Mouse (Mus musculus) limb, embryonic 10.5 days (tissue): ENCODE data around the gene Bank1. TPM values are rescaled to one million over a fixed set of nuclear protein-coding genes. Genes with fewer than 3 reads are reported as not detected.
"Not testable (repeated sequence)": the region's sequence is repeated elsewhere in the genome, so short reads cannot be mapped to it uniquely, and the experiment has no call there.

Source experiments
- DNase-seq: peaks from one replicate; pipeline ENCODE4 v3.0.0-alpha.2; 2017; ENCODE audit warnings: low spot score
- H3K27ac ChIP-seq: fragments of 300-500 bp; sonication (generic); 2 replicates; pipeline ENCODE4 v1.5.1; 2016; ENCODE audit warnings: mild to moderate bottlenecking
- H3K27me3 ChIP-seq: fragments of 300-500 bp; sonication (generic); 2 replicates; pipeline ENCODE4 v1.6.1; 2016; ENCODE audit warnings: low read depth, mild to moderate bottlenecking; ENCODE audit not compliant: poor library complexity, severe bottlenecking
- H3K36me3 ChIP-seq: fragments of 300-500 bp; sonication (generic); 2 replicates; pipeline ENCODE4 v1.6.1; 2016; ENCODE audit warnings: mild to moderate bottlenecking, moderate library complexity
- H3K4me1 ChIP-seq: fragments of 300-500 bp; sonication (generic); 2 replicates; pipeline ENCODE4 v1.6.1; 2016
- H3K4me3 ChIP-seq: fragments of 300-500 bp; sonication (generic); 2 replicates; pipeline ENCODE4 v1.5.1; 2016; ENCODE audit warnings: mild to moderate bottlenecking, moderate library complexity
- H3K9me3 ChIP-seq: fragments of 300-500 bp; sonication (generic); replicated peaks from 2 replicates; pipeline ENCODE4 v1.6.1; 2016; ENCODE audit warnings: mild to moderate bottlenecking
- WGBS: fragments of 180-500 bp; shearing (Covaris S2); methylation state at CpG from one replicate; pipeline ENCODE4 v1.1.7; 2016; 5-methylcytosine and 5-hydroxymethylcytosine counted together
- polyA plus RNA-seq: library from polyadenylated mRNA; unstranded; fragments of >200 nt; fragmentation: Nextera tagmentation; extraction: Ambion mirVana; gene quantifications from 2 replicates; pipeline ENCODE4 v1.2.1, GENCODE M21; 2016

Gene Bank1
- polyA plus RNA-seq = 0.14 and 0.31 TPM in 2 replicates

GRCm38 (mm10) chr3:136325783-136326182, at the start of gene Bank1:
TSS of gene Bank1 (minus strand) at chr3:136326066.
- Histone ChIP-seq H3K36me3 (no peaks in the 10 kb centered on the region), H3K27ac (no peak within 1 kb of the TSS), H3K27me3 (no peaks in the 10 kb centered on the region), H3K9me3 (no peaks in the 10 kb centered on the region), H3K4me1 (no peaks in the 10 kb centered on the region), H3K4me3 (no peak within 1 kb of the TSS)
- 78% methylated on average over 5 of the region's 5 CpGs for WGBS
- DNase-seq = no peak

GRCm38 (mm10) chr3:136369916-136370315, 44.0 kb upstream of the Bank1 start:
- Histone ChIP-seq H3K27me3 (no peaks in the 10 kb centered on the region), H3K36me3 (no peaks in the 10 kb centered on the region), H3K27ac (no peak overlapping the region), H3K4me1 (no peaks in the 10 kb centered on the region), H3K9me3 (no peaks in the 10 kb centered on the region), H3K4me3 (no peak overlapping the region)
- 84% methylated on average over 11 of the region's 11 CpGs for WGBS
- DNase-seq = no peak

- Histone ChIP-seq H3K9me3 (no peaks in the 10 kb centered on the region), H3K4me1 (no peaks in the 10 kb centered on the region), H3K4me3 (no peak overlapping the region), H3K36me3 (no peaks in the 10 kb centered on the region), H3K27ac (no peak overlapping the region), H3K27me3 (no peaks in the 10 kb centered on the region)
- 83% methylated on average over 9 of the region's 9 CpGs for WGBS
- DNase-seq = no peak
Measured at GRCm38 (mm10) chr3:136369466-136369865, 43.6 kb upstream of the Bank1 start.

GRCm38 (mm10) chr3:136368505-136368999, 42.7 kb upstream of the Bank1 start:
- no peaks in the 10 kb centered on the region for H3K9me3 ChIP-seq
- no peak overlapping the region for H3K27ac ChIP-seq
- H3K4me3 ChIP-seq = no peak overlapping the region
- WGBS = 89% methylated on average over 4 of the region's 4 CpGs
- no peaks in the 10 kb centered on the region for H3K4me1 ChIP-seq
- no peak for DNase-seq
- H3K36me3 ChIP-seq = no peaks in the 10 kb centered on the region
- no peaks in the 10 kb centered on the region for H3K27me3 ChIP-seq

- Histone ChIP-seq H3K9me3 (no peaks in the 10 kb centered on the region), H3K27ac (no peak overlapping the region), H3K4me1 (no peaks in the 10 kb centered on the region), H3K4me3 (no peak overlapping the region), H3K36me3 (no peaks in the 10 kb centered on the region), H3K27me3 (no peaks in the 10 kb centered on the region)
- WGBS = 86% methylated on average over 7 of the region's 7 CpGs
- no peak for DNase-seq
Measured at GRCm38 (mm10) chr3:136349690-136350089, 23.8 kb upstream of the Bank1 start.

GRCm38 (mm10) chr3:136348611-136349010, 22.7 kb upstream of the Bank1 start:
- WGBS = 70% methylated on average over 1 of the region's 1 CpGs
- no peaks in the 10 kb centered on the region for H3K27me3 ChIP-seq
- DNase-seq = no peak
- H3K4me3 ChIP-seq = no peak overlapping the region
- H3K36me3 ChIP-seq = no peaks in the 10 kb centered on the region
- no peaks in the 10 kb centered on the region for H3K9me3 ChIP-seq
- H3K27ac ChIP-seq = no peak overlapping the region
- no peaks in the 10 kb centered on the region for H3K4me1 ChIP-seq

- Histone ChIP-seq H3K4me3 (no peak overlapping the region), H3K36me3 (no peaks in the 10 kb centered on the region), H3K4me1 (no peaks in the 10 kb centered on the region), H3K9me3 (no peaks in the 10 kb centered on the region), H3K27ac (no peak overlapping the region), H3K27me3 (no peaks in the 10 kb centered on the region)
- DNase-seq = no peak
- 92% methylated on average over 1 of the region's 1 CpGs for whole genome bisulfite sequencing
Measured at GRCm38 (mm10) chr3:136347277-136347676, 21.4 kb upstream of the Bank1 start.

GRCm38 (mm10) chr3:136341911-136342310, 16.0 kb upstream of the Bank1 start:
- H3K4me1 ChIP-seq = no peaks in the 10 kb centered on the region
- no peaks in the 10 kb centered on the region for H3K36me3 ChIP-seq
- 91% methylated on average over 2 of the region's 2 CpGs for WGBS

GRCm38 (mm10) chr3:136339896-136340295, 14.0 kb upstream of the Bank1 start:
- no peak overlapping the region for H3K4me3 ChIP-seq
- DNase-seq = no peak
- H3K27ac ChIP-seq = no peak overlapping the region
- no peaks in the 10 kb centered on the region for H3K27me3 ChIP-seq
- 85% methylated on average over 2 of the region's 2 CpGs for WGBS
- H3K36me3 ChIP-seq = no peaks in the 10 kb centered on the region
- H3K4me1 ChIP-seq = no peaks in the 10 kb centered on the region
- no peaks in the 10 kb centered on the region for H3K9me3 ChIP-seq

More at GRCm38 (mm10) chr3:136341911-136342310, 16.0 kb upstream of the Bank1 start:
- Histone ChIP-seq H3K4me3 (no peak overlapping the region), H3K27me3 (no peaks in the 10 kb centered on the region), H3K27ac (no peak overlapping the region), H3K9me3 (no peaks in the 10 kb centered on the region)
- DNase-seq = no peak

- no peak for DNase-seq
- Histone ChIP-seq H3K27ac (no peak overlapping the region), H3K4me1 (no peaks in the 10 kb centered on the region), H3K9me3 (no peaks in the 10 kb centered on the region), H3K36me3 (no peaks in the 10 kb centered on the region), H3K4me3 (no peak overlapping the region), H3K27me3 (no peaks in the 10 kb centered on the region)
- WGBS = 86% methylated on average over 2 of the region's 2 CpGs
Measured at GRCm38 (mm10) chr3:136331135-136331534, 5.3 kb upstream of the Bank1 start.

- H3K9me3 ChIP-seq = no peaks in the 10 kb centered on the region
Measured at GRCm38 (mm10) chr3:136330043-136330442, 4.2 kb upstream of the Bank1 start.

GRCm38 (mm10) chr3:136329133-136329532, 3.3 kb upstream of the Bank1 start:
- no peak for DNase-seq
- H3K27me3 ChIP-seq = no peaks in the 10 kb centered on the region

More at GRCm38 (mm10) chr3:136330043-136330442, 4.2 kb upstream of the Bank1 start:
- no peaks in the 10 kb centered on the region for H3K4me1 ChIP-seq
- H3K27ac ChIP-seq = no peak overlapping the region
- H3K36me3 ChIP-seq = no peaks in the 10 kb centered on the region
- H3K27me3 ChIP-seq = no peaks in the 10 kb centered on the region
- no peak overlapping the region for H3K4me3 ChIP-seq
- DNase-seq = no peak

GRCm38 (mm10) chr3:136324716-136325115, 1.1 kb downstream of the Bank1 start:
- not testable (repeated sequence) for H3K36me3 ChIP-seq, DNase-seq, H3K4me3 ChIP-seq, H3K27me3 ChIP-seq, H3K4me1 ChIP-seq, H3K27ac ChIP-seq, H3K9me3 ChIP-seq
- WGBS = 95% methylated on average over 6 of the region's 6 CpGs

More at GRCm38 (mm10) chr3:136329133-136329532, 3.3 kb upstream of the Bank1 start:
- H3K36me3 ChIP-seq = no peaks in the 10 kb centered on the region
- H3K9me3 ChIP-seq = no peaks in the 10 kb centered on the region
- WGBS = 69% methylated on average over 6 of the region's 6 CpGs
- H3K4me1 ChIP-seq = no peaks in the 10 kb centered on the region
- no peak overlapping the region for H3K4me3 ChIP-seq
- no peak overlapping the region for H3K27ac ChIP-seq

- H3K27ac ChIP-seq = no peak overlapping the region
- no peaks in the 10 kb centered on the region for H3K9me3 ChIP-seq
- DNase-seq = no peak
- no peaks in the 10 kb centered on the region for H3K27me3 ChIP-seq
- no peaks in the 10 kb centered on the region for H3K36me3 ChIP-seq
- no peaks in the 10 kb centered on the region for H3K4me1 ChIP-seq
- no peak overlapping the region for H3K4me3 ChIP-seq
- 93% methylated on average over 3 of the region's 3 CpGs for WGBS
Measured at GRCm38 (mm10) chr3:136321936-136322335, 3.9 kb downstream of the Bank1 start.
